Mouse (Mus musculus): ENCODE data around the gene Wdtc1.

Wdtc1 gene

GRCm38 (mm10) chr4:133375812-133376577, 22.7 kb upstream of the Wdtc1 start:
- no peak for DNase-seq (ENCODE audit: low read depth)

DNA sequence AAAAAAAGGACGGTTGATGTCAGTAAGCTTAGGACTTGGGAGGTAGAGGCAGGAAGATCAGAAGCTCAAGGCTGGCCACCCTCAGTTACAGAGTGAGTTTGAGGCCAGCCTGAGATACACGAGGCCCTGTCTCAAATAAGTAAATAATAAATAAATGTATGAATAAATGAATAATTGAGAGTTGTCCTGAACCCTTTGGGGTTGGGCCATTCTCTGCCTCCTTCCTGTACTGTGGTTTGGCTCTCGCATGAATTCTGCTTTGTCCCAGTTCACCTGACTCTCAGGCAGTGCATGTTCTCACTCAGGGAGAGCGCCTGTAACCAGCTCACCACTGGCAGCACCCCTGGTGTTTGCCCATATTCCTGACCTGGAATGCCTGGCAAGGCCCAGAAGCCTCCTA, 20.7 kb upstream of the Wdtc1 start:
- DNase-seq (ENCODE audit: low read depth) = no peak

GRCm38 (mm10) chr4:133372278-133372665, 19.0 kb upstream of the Wdtc1 start:
- DNase-seq (ENCODE audit: low read depth) = no peak

DNA sequence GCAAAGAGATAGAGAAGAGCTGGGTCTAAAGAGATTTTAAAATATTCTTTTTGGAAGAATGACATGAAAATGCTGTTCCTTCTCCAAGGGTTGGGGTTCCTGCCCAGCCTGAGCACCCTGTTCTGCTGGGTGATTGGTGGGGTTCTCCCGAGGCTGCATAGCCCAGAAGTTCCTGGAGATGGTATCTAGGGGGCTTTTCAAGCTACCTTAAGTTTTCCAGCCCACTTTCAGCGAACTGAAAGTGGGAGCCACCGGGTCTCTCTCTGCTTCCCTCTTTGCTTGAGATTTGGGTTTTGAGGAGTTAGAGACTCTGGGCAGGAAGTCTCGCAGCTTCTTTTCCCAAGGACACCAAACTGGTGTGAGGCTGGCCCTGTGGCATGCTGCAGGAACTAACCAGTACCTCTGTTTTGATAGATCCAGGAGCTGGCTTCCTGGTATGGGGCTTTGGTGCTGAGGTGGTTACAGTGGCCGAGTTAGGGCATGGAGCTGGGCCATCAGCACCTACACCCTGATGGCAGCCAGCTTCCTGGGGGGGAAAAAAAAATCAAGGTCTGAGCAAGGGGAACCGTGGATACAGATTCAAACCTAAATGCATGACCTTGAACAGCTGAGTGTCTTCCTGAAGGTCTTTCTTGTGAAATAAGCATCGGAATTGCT, 18.5 kb upstream of the Wdtc1 start:
- no peak for DNase-seq (ENCODE audit: low read depth)

DNA sequence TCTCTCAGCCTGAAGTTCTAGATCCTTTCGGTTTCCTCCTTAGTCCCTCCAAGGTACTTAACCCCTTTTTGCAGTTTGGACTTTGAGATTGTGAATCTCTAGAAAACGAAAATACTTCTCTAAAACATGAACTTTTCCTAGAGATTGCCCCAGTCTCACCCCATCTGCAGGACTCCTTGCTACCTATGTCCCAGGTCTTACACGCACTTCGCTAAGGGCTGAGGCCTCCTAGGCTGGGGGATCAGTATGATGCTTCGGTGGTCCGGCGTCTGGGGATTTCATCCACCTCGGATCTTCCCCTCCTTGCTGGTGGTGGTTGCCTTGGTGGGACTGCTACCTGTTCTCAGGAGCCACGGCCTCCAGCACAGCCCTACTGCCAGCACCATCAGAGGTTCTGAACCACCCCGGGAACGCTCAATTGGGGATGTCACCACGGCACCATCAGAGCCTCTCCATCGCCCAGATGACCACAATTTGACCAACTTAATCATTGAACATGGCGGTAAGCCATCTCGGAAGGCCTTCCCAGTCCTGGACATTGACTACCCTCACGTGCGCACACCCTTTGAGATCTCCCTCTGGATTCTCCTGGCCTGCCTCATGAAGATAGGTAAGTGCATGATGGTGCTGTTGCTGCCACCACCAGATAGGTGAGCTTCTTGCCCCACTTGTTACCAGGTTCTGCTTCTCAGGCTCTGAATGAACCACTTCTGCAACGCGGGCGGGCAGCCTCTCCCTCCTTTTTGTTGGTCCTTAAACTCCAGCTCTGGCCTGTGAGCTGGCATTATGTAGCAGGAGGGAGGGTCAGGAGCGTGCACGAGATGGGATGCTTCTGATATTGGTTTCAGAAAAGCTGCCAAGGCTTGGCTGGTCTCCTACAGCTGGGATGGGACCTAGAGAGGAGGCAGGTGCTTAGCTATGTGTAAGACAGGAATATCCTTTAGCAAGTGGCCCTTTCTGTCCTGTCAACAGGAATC, 17.3 kb upstream of the Wdtc1 start:
- no peak for DNase-seq (ENCODE audit: low read depth)

- peak; percentile 78 for DNase-seq (ENCODE audit: low read depth)
Observed at GRCm38 (mm10) chr4:133369553-133370297, 16.4 kb upstream of the Wdtc1 start, which contains the start of gene Slc9a1. Slc9a1 (plus strand) TSS chr4:133369706.

DNA sequence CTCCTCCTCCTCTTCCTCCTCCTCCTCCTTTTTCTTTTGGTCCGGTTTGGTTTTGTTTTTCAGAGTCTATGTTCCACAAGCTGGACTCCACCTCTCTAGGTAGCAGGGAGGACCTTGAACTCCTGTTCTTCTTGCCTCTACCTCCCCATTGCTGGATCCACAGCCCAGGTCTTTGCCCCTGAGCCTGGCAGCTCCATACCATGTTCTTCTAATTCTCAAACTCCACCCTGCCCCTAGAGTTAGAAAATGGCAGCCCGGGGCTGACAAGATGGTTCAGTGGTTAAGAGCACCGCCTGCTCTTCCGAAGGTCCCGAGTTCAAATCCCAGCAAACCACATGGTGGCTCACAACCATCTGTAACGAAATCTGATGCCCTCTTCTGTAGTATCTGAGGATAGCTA, 1.4 kb upstream of the Wdtc1 start:
- no peak for DNase-seq (ENCODE audit: low read depth)

- no peak for DNase-seq (ENCODE audit: low read depth)
Observed at GRCm38 (mm10) chr4:133352797-133353196, 484 bp downstream of the Wdtc1 start.

DNA sequence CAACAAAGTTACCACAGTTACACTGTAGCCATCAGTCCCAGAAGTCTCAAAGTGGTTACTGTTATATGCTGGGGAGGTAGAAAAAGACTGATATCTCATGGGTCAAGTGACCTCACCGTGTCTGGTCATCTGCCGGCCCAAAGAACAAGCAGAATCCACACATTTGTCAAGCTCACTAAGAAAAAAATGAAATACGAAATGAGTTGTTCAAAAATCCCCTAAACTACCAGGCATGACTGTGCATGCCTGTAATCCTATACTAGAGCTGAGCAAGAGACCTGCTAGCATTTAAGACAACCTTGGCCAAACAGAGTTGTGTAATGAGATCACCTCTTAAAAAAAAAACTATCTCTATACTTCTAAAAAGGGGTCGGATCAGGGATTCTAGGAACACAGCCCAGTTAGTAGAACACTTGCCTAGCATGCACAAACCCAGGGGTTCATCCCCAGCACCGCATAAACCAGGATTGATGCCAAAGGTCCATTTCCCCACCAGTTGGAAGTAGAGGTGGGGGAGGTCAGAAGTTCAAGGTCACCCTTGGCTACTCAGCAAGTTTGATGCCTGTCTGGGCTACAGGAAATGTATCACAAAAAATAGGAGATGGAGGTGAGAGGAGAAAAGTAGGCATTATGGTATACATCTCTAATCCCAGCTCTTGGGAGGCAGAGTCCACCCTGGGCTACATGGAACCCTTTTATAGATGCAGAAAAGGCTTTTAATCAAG, 5.1 kb downstream of the Wdtc1 start:
- DNase-seq (ENCODE audit: low read depth) = no peak

DNA sequence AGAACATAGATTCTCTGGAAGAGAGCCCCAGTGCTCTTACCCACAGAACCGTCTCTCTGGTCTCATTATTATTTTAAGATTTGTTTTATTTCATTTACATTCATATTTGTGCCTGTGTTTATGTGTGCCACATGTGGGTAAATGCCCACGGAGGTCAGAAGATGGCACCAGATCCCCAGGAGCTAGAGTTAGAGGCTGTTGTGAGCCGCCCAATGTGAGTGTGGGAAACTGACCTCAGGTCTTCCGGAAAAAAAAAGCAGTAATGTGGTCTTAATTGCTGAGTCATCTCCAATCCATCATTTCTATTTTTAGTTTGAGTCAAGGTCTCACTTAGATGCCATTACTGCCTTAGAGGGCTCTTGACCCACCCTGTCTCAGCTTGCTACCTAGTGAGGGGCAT, 5.7 kb downstream of the Wdtc1 start:
- DNase-seq (ENCODE audit: low read depth) = no peak

GRCm38 (mm10) chr4:133346577-133346976, 6.7 kb downstream of the Wdtc1 start:
- no peak for DNase-seq (ENCODE audit: low read depth)

GRCm38 (mm10) chr4:133345702-133346101, 7.6 kb downstream of the Wdtc1 start:
- DNase-seq (ENCODE audit: low read depth) = no peak

DNA sequence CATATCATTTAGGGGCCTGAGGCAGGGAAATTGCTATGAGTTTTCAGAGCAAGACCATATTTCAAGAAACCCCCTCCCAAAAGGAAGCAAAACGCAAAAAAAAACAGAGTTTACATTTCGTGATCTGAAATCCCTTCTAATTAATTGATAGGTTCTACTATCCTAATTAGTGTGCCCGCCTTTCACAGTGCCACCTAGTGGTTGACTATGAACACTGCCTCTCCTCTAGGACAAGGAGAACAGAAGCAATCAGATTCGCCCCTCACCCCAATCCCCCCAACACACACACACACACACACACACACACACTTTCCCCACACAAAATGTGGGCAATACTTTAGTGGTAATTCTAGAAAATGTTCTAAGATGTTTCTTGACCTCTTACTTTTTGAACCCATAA, 9.2 kb downstream of the Wdtc1 start:
- DNase-seq (ENCODE audit: low read depth) = no peak

- DNase-seq (ENCODE audit: low read depth) = no peak
Observed at GRCm38 (mm10) chr4:133340217-133340616, 13.1 kb downstream of the Wdtc1 start.

- peak; percentile 74 for DNase-seq (ENCODE audit: low read depth)
Observed at GRCm38 (mm10) chr4:133339148-133339749, 14.0 kb downstream of the Wdtc1 start.

GRCm38 (mm10) chr4:133338521-133339095, 14.7 kb downstream of the Wdtc1 start:
- no peak for DNase-seq (ENCODE audit: low read depth)

DNA sequence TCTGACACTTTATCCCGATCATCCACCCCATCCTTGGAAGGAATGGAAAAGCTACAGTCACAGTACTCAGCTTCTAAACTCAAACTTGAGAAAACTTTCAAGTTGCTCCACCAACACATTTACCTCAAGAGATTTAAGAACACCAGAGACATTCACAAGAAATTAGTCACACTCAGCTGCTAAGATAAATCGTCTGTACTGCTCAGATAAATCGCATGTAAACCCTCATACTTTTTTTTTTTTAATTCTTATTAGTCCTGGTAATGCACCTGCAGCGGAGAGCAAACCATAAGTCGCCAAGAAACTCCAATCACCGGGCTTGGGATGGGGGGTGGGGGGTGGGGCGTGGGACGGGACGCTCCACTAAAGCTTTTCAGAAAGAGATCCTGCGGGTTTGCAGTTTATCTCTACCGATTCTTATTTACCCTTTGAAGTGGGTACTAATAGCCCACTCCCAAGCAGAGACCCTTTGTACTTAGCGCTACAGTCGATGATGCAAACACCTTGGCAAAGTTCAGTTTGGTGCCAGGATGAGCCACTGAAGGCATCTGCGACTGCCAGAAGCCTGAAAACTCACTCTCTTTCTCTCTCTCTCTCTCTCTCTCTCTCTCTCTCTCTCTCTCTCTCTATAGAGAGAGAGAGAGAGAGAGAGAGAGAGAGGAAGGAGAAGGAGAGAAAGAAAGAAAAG, 15.3 kb downstream of the Wdtc1 start:
- no peak for DNase-seq (ENCODE audit: low read depth)

DNA sequence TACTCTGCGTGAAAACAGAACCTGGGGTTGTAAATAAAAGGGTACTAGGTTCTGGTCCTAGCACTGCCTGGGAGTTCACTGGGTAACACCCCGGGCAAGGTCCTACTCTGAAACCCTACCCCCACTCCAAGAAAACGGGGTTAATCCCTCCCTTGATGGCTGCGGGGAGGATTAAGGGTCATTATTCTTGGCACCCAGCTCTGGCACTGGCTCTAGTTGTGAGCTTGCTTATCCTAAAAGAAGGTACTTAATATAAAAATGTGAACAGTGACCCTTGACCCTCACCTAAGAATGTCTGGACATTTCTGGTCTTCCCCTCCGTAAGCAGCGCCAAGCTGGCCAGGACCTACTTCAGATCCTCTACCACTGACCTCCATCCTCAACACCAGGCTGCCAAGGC, 20.0 kb downstream of the Wdtc1 start:
- no peak for DNase-seq (ENCODE audit: low read depth)

GRCm38 (mm10) chr4:133330296-133330695, 23.0 kb downstream of the Wdtc1 start:
- no peak for DNase-seq (ENCODE audit: low read depth)

DNA sequence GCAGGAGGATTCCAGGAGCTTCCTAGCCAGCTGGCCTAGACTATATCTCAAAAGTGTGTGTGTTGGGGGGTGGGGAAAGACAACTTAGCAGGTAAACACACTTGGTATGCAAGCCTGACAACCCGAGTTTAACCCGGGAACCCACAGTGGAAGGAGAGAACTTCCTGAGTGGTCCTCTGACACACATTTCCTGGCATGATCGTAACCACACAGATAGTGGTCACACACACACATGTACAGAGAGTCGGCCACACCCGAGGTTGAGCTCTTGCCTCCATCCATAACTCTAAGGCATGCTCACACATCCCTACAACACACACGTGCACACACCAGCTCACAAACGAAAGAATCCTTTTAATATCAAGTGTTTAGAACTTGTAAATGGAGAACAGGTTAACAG, 25.2 kb downstream of the Wdtc1 start:
- DNase-seq (ENCODE audit: low read depth) = no peak

Data from fibroblast of lung, adult 2 months (primary cell).